21 mouse cellular contexts compared by ENCODE assay signal in genomic region chr3:25450471-25450870, GRCm38 (mm10).
"Had no signal": no experiment of that assay in that cellular context is flagged by ENCODE, and none has a peak within 500 bp of the region (broad histone marks: within the 10 kb centered on the region; RNA-seq: fewer than 3 reads in every experiment).

No protein-coding gene starts in this region.

- H3K36me3 ChIP-seq: midbrain, embryonic 10.5 days; midbrain, embryonic 12.5 days; neural tube, embryonic 13.5 days; neural tube, embryonic 15.5 days; stomach, embryonic 15.5 days had no signal

- H3K4me1 ChIP-seq: midbrain, embryonic 12.5 days; neural tube, embryonic 13.5 days; neural tube, embryonic 15.5 days; stomach, embryonic 15.5 days had no signal

- ATAC-seq: midbrain, embryonic 16.5 days had no signal

- H3K27ac ChIP-seq: midbrain, embryonic 10.5 days; midbrain, embryonic 12.5 days; neural tube, embryonic 13.5 days; neural tube, embryonic 15.5 days; stomach, embryonic 15.5 days; stomach, postnatal 0 days had no signal

- H3K27me3 ChIP-seq: midbrain, embryonic 12.5 days; neural tube, embryonic 13.5 days; neural tube, embryonic 15.5 days; stomach, embryonic 15.5 days had no signal

- DNase-seq: lung, adult 18-20 months; lung, embryonic 14.5 days; lung, postnatal 10 days; lung, postnatal 4 days; midbrain, embryonic 14.5 days; retina, postnatal 1 day; right cerebral cortex, adult 18-20 months; right cerebral cortex, postnatal 25 days; right cerebral cortex, postnatal 4 days; spleen, adult 18-20 months; thymus, adult 2 months; thymus, postnatal 25 days; thymus, postnatal 4 days had no signal

- H3K4me2 ChIP-seq: lung, embryonic 14.5 days; midbrain, embryonic 12.5 days; neural tube, embryonic 13.5 days; neural tube, embryonic 15.5 days; stomach, embryonic 15.5 days had no signal

- H3K4me3 ChIP-seq: midbrain, embryonic 10.5 days; midbrain, embryonic 12.5 days; myocyte; neural tube, embryonic 13.5 days; neural tube, embryonic 15.5 days; stomach, embryonic 15.5 days had no signal

- H3K9ac ChIP-seq: lung, embryonic 14.5 days; midbrain, embryonic 12.5 days; neural tube, embryonic 13.5 days; neural tube, embryonic 15.5 days; stomach, embryonic 15.5 days had no signal

- H3K9me3 ChIP-seq: midbrain, embryonic 10.5 days; midbrain, embryonic 12.5 days; neural tube, embryonic 13.5 days; neural tube, embryonic 15.5 days; stomach, embryonic 15.5 days had no signal
